Mouse (Mus musculus) midbrain, embryonic 10.5 days (tissue): ENCODE results near the gene Rora. TPM values are rescaled to one million over a fixed set of nuclear protein-coding genes. Genes with fewer than 3 reads are reported as not detected.

Source experiments
- DNase-seq: peaks from one replicate; pipeline ENCODE4 v3.0.0-alpha.2; 2017; ENCODE audit warnings: low spot score
- H3K27ac ChIP-seq: fragments of 300-500 bp; sonication (generic); replicated peaks from 2 replicates; pipeline ENCODE4 v1.5.1; 2016; ENCODE audit warnings: mild to moderate bottlenecking
- H3K27me3 ChIP-seq: fragments of 300-500 bp; sonication (generic); 2 replicates; pipeline ENCODE4 v1.6.1; 2016; ENCODE audit warnings: low read depth, mild to moderate bottlenecking; ENCODE audit not compliant: poor library complexity, severe bottlenecking
- H3K36me3 ChIP-seq: fragments of 300-500 bp; sonication (generic); 2 replicates; pipeline ENCODE4 v1.6.1; 2016; ENCODE audit warnings: mild to moderate bottlenecking, moderate library complexity
- H3K4me1 ChIP-seq: fragments of 300-500 bp; sonication (generic); 2 replicates; pipeline ENCODE4 v1.6.1; 2016
- H3K4me3 ChIP-seq: fragments of 300-500 bp; sonication (generic); 2 replicates; pipeline ENCODE4 v1.5.1; 2016; ENCODE audit warnings: mild to moderate bottlenecking, moderate library complexity
- H3K9me3 ChIP-seq: fragments of 300-500 bp; sonication (generic); replicated peaks from 2 replicates; pipeline ENCODE4 v1.6.1; 2016; ENCODE audit warnings: mild to moderate bottlenecking
- WGBS: fragments of 180-500 bp; shearing (Covaris S2); methylation state at CpG from one replicate; pipeline ENCODE4 v1.1.7; 2016; 5-methylcytosine and 5-hydroxymethylcytosine counted together
- polyA plus RNA-seq: library from polyadenylated mRNA; unstranded; fragments of >200 nt; fragmentation: Nextera tagmentation; extraction: Ambion mirVana; gene quantifications from 2 replicates; pipeline ENCODE4 v1.2.1, GENCODE M21; 2016

Rora gene
- polyA plus RNA-seq, 1 experiment from 2014 or later: 4.1 TPM

GRCm38 (mm10) chr9:69327591-69327990 is 674.0 kb downstream of the Rora start:
- no peak overlapping the region for H3K4me3 ChIP-seq
- DNase-seq: no peak
- H3K27me3 ChIP-seq: no peaks in the 10 kb centered on the region
- no peaks in the 10 kb centered on the region for H3K36me3 ChIP-seq
- no peaks in the 10 kb centered on the region for H3K9me3 ChIP-seq
- H3K27ac ChIP-seq: no peak overlapping the region
- no peaks in the 10 kb centered on the region for H3K4me1 ChIP-seq
- WGBS: 90% methylated on average over 7 of the region's 7 CpGs

GRCm38 (mm10) chr9:69331790-69332189 is 678.2 kb downstream of the Rora start:
- 92% methylated on average over 3 of the region's 3 CpGs for WGBS
- DNase-seq: no peak
- 0 out of 2 replicates have a peak, but pooled peaks cover 7% of the 10 kb centered on the region for H3K4me1 ChIP-seq

GRCm38 (mm10) chr9:69332802-69333568 is 679.4 kb downstream of the Rora start:
- no peak overlapping the region for H3K27ac ChIP-seq
- H3K36me3 ChIP-seq: no peaks in the 10 kb centered on the region
- no peaks in the 10 kb centered on the region for H3K9me3 ChIP-seq
- WGBS: 86% methylated on average over 14 of the region's 14 CpGs
- DNase-seq: no peak
- H3K4me3 ChIP-seq: no peak overlapping the region
- 0 out of 2 replicates have a peak, but pooled peaks cover 7% of the 10 kb centered on the region for H3K4me1 ChIP-seq
- H3K27me3 ChIP-seq: no peaks in the 10 kb centered on the region

More at GRCm38 (mm10) chr9:69331790-69332189, 678.2 kb downstream of the Rora start:
- Histone ChIP-seq H3K4me3 (no peak overlapping the region), H3K9me3 (no peaks in the 10 kb centered on the region), H3K27ac (no peak overlapping the region), H3K27me3 (no peaks in the 10 kb centered on the region), H3K36me3 (no peaks in the 10 kb centered on the region)

- Histone ChIP-seq H3K4me1 (0 out of 2 replicates have a peak, but pooled peaks cover 7% of the 10 kb centered on the region), H3K27me3 (no peaks in the 10 kb centered on the region), H3K36me3 (no peaks in the 10 kb centered on the region), H3K27ac (no peak overlapping the region), H3K4me3 (no peak overlapping the region), H3K9me3 (no peaks in the 10 kb centered on the region)
- DNase-seq: no peak
- 89% methylated on average over 4 of the region's 4 CpGs for WGBS
These were observed 680.1 kb downstream of the Rora start for GRCm38 (mm10) chr9:69333654-69334053.

GRCm38 (mm10) chr9:69334106-69334505 is 680.5 kb downstream of the Rora start:
- Histone ChIP-seq H3K9me3 (no peaks in the 10 kb centered on the region), H3K4me3 (no peak overlapping the region), H3K4me1 (0 out of 2 replicates have a peak, but pooled peaks cover 7% of the 10 kb centered on the region), H3K27me3 (no peaks in the 10 kb centered on the region), H3K27ac (no peak overlapping the region), H3K36me3 (no peaks in the 10 kb centered on the region)
- 79% methylated on average over 8 of the region's 8 CpGs for WGBS
- DNase-seq: no peak

- no peak overlapping the region for H3K27ac ChIP-seq
- no peak overlapping the region for H3K4me3 ChIP-seq
- H3K9me3 ChIP-seq: no peaks in the 10 kb centered on the region
- WGBS: 86% methylated on average over 6 of the region's 6 CpGs
- no peaks in the 10 kb centered on the region for H3K27me3 ChIP-seq
- no peaks in the 10 kb centered on the region for H3K36me3 ChIP-seq
- DNase-seq: no peak
- 0 out of 2 replicates have a peak, but pooled peaks cover 7% of the 10 kb centered on the region for H3K4me1 ChIP-seq
These were observed 682.5 kb downstream of the Rora start for GRCm38 (mm10) chr9:69336063-69336462.

GRCm38 (mm10) chr9:69339199-69339598 is 685.6 kb downstream of the Rora start:
- Histone ChIP-seq H3K27ac (no peak overlapping the region), H3K36me3 (no peaks in the 10 kb centered on the region), H3K4me3 (no peak overlapping the region), H3K4me1 (no peaks in the 10 kb centered on the region), H3K9me3 (no peaks in the 10 kb centered on the region), H3K27me3 (no peaks in the 10 kb centered on the region)
- DNase-seq: no peak
- 88% methylated on average over 7 of the region's 7 CpGs for WGBS

- 87% methylated on average over 6 of the region's 6 CpGs for WGBS
- no peaks in the 10 kb centered on the region for H3K9me3 ChIP-seq
- no peak overlapping the region for H3K27ac ChIP-seq
- H3K4me1 ChIP-seq: no peaks in the 10 kb centered on the region
- DNase-seq: no peak
- no peaks in the 10 kb centered on the region for H3K36me3 ChIP-seq
- no peak overlapping the region for H3K4me3 ChIP-seq
- H3K27me3 ChIP-seq: no peaks in the 10 kb centered on the region
These were observed 686.2 kb downstream of the Rora start for GRCm38 (mm10) chr9:69339829-69340228.

GRCm38 (mm10) chr9:69340421-69340820 is 686.8 kb downstream of the Rora start:
- WGBS: 93% methylated on average over 7 of the region's 7 CpGs
- Histone ChIP-seq H3K4me3 (no peak overlapping the region), H3K27ac (no peak overlapping the region), H3K36me3 (no peaks in the 10 kb centered on the region), H3K4me1 (no peaks in the 10 kb centered on the region), H3K9me3 (no peaks in the 10 kb centered on the region), H3K27me3 (no peaks in the 10 kb centered on the region)
- DNase-seq: no peak

GRCm38 (mm10) chr9:69343881-69344280 is 690.3 kb downstream of the Rora start:
- 87% methylated on average over 10 of the region's 10 CpGs for WGBS
- Histone ChIP-seq H3K4me1 (0 out of 2 replicates have a peak, but pooled peaks cover 5% of the 10 kb centered on the region), H3K9me3 (no peaks in the 10 kb centered on the region), H3K27me3 (no peaks in the 10 kb centered on the region), H3K4me3 (no peak overlapping the region), H3K36me3 (no peaks in the 10 kb centered on the region), H3K27ac (no peak overlapping the region)
- no peak for DNase-seq

- Histone ChIP-seq H3K27me3 (no peaks in the 10 kb centered on the region), H3K36me3 (no peaks in the 10 kb centered on the region), H3K4me3 (no peak overlapping the region), H3K27ac (no peak overlapping the region), H3K9me3 (no peaks in the 10 kb centered on the region), H3K4me1 (0 out of 2 replicates have a peak, but pooled peaks cover 5% of the 10 kb centered on the region)
- DNase-seq: no peak
- 63% methylated on average over 6 of the region's 6 CpGs for WGBS
These were observed 692.0 kb downstream of the Rora start for GRCm38 (mm10) chr9:69345550-69345949.

GRCm38 (mm10) chr9:69347796-69348195 is 694.2 kb downstream of the Rora start:
- WGBS: 87% methylated on average over 6 of the region's 6 CpGs
- DNase-seq: no peak

GRCm38 (mm10) chr9:69349537-69349936 is 696.0 kb downstream of the Rora start:
- WGBS: 91% methylated on average over 2 of the region's 2 CpGs
- Histone ChIP-seq H3K27ac (no peak overlapping the region), H3K9me3 (no peaks in the 10 kb centered on the region), H3K4me3 (no peak overlapping the region), H3K4me1 (0 out of 2 replicates have a peak, but pooled peaks cover 5% of the 10 kb centered on the region), H3K36me3 (no peaks in the 10 kb centered on the region), H3K27me3 (no peaks in the 10 kb centered on the region)
- no peak for DNase-seq

More at GRCm38 (mm10) chr9:69347796-69348195, 694.2 kb downstream of the Rora start:
- H3K4me3 ChIP-seq: no peak overlapping the region
- H3K27ac ChIP-seq: no peak overlapping the region
- H3K27me3 ChIP-seq: no peaks in the 10 kb centered on the region
- H3K9me3 ChIP-seq: no peaks in the 10 kb centered on the region
- H3K4me1 ChIP-seq: 0 out of 2 replicates have a peak, but pooled peaks cover 5% of the 10 kb centered on the region
- no peaks in the 10 kb centered on the region for H3K36me3 ChIP-seq
